Mouse (Mus musculus) myocyte (in vitro differentiated cells): ENCODE measurements at regions not wholly inside any gene's neighbourhood (a gene's known extent, or its start where the extent isn't known, plus 50 kb on each side); places are given as distances from the start of the nearest gene placed in this dataset.

ENCODE experiments used
- H3K27me3 ChIP-seq: one replicate; pipeline ENCODE4 v1.6.1; 2011; ENCODE audit not compliant: control insufficient read depth, insufficient read depth, insufficient read length
- H3K36me3 ChIP-seq: one replicate; pipeline ENCODE4 v1.6.1; 2011; ENCODE audit not compliant: control insufficient read depth, insufficient read depth
- H3K4me2 ChIP-seq: one replicate; pipeline ENCODE4 v1.6.1; 2011; ENCODE audit warnings: low read depth, control low read depth
- H3K4me3 ChIP-seq: one replicate; pipeline ENCODE4 v1.5.1; 2011; ENCODE audit warnings: mild to moderate bottlenecking, control low read depth, moderate library complexity
- H3K79me2 ChIP-seq: one replicate; pipeline ENCODE4 v1.6.1; 2011; ENCODE audit not compliant: control insufficient read depth, insufficient read depth
- H3ac ChIP-seq: one replicate; pipeline ENCODE4 v1.6.1; 2011; ENCODE audit not compliant: control insufficient read depth, insufficient read length
- CEBPB ChIP-seq: IDR thresholded peaks from 2 replicates; pipeline ENCODE4 v1.6.1; 2011; ENCODE audit warnings: mild to moderate bottlenecking, moderate library complexity; ENCODE audit not compliant: poor library complexity, insufficient read depth, severe bottlenecking
- E2F4 ChIP-seq: IDR thresholded peaks from one replicate; pipeline ENCODE4 v1.6.1; 2011; ENCODE audit warnings: mild to moderate bottlenecking, control low read depth, moderate library complexity; ENCODE audit not compliant: insufficient read depth
- MAX ChIP-seq: IDR thresholded peaks from one replicate; pipeline ENCODE4 v1.6.1; 2011; ENCODE audit warnings: low read depth, mild to moderate bottlenecking, control low read depth
- MYOD1 ChIP-seq, 3 experiments: IDR thresholded peaks; one replicate each; pipeline ENCODE4 v1.6.1; 2011; ENCODE audit warnings: control low read depth in 2 of 3, low read depth in 2 of 3, mild to moderate bottlenecking in 2 of 3, moderate library complexity in 1 of 3; ENCODE audit not compliant: insufficient read length in 2 of 3, control insufficient read depth in 1 of 3
- MYOG ChIP-seq, 3 experiments: IDR thresholded peaks; one replicate each; pipeline ENCODE4 v1.6.1; 2011; ENCODE audit warnings: control low read depth in 2 of 3, low read depth in 2 of 3, mild to moderate bottlenecking in 2 of 3; ENCODE audit not compliant: insufficient read length in 2 of 3, control insufficient read depth in 1 of 3, insufficient read depth in 1 of 3
- POLR2A ChIP-seq: IDR thresholded peaks from one replicate; pipeline ENCODE4 v1.6.1; 2011; ENCODE audit warnings: low read depth, mild to moderate bottlenecking, control low read depth, moderate library complexity; ENCODE audit not compliant: insufficient read length
- POLR2AphosphoS2 ChIP-seq: IDR thresholded peaks from one replicate; pipeline ENCODE4 v1.6.1; 2011; ENCODE audit warnings: low read depth, control low read depth; ENCODE audit not compliant: insufficient read length
- REST ChIP-seq: IDR thresholded peaks from one replicate; pipeline ENCODE4 v1.6.1; 2011; ENCODE audit warnings: mild to moderate bottlenecking, control low read depth, moderate library complexity; ENCODE audit not compliant: insufficient read depth, insufficient read length
- SRF ChIP-seq: IDR thresholded peaks from one replicate; pipeline ENCODE4 v1.6.1; 2011; ENCODE audit warnings: low read depth; ENCODE audit not compliant: control insufficient read depth, insufficient read length
- TCF12 ChIP-seq: IDR thresholded peaks from one replicate; pipeline ENCODE4 v1.6.1; 2011; ENCODE audit warnings: mild to moderate bottlenecking, control low read depth; ENCODE audit not compliant: poor library complexity, insufficient read depth, severe bottlenecking
- TCF3 ChIP-seq: IDR thresholded peaks from one replicate; pipeline ENCODE4 v1.6.1; 2011; ENCODE audit warnings: low read depth, control low read depth; ENCODE audit not compliant: insufficient read length
- USF1 ChIP-seq: IDR thresholded peaks from one replicate; pipeline ENCODE4 v1.6.1; 2011; ENCODE audit warnings: low read depth, mild to moderate bottlenecking, control low read depth, moderate library complexity

GRCm38 (mm10) chr1:33201571-33202189, 467.9 kb downstream of the Prim2 start:
- H3K27me3 ChIP-seq: no peaks in the 10 kb centered on the region
- no peak overlapping the region for H3K4me3 ChIP-seq
- TF ChIP-seq MYOG (IDR thresholded peaks at IDR 0.05; ENCODE audit: control insufficient read depth in 1 of 3, insufficient read depth in 1 of 3, insufficient read length in 2 of 3, low read depth in 2 of 3): no peak
- no peak for TF ChIP-seq TCF3
- TF ChIP-seq TCF12: no peak
- TF ChIP-seq REST: no peak
- no peak for TF ChIP-seq CEBPB
- no peak for TF ChIP-seq MYOD1 (IDR thresholded peaks at IDR 0.05; ENCODE audit: control insufficient read depth in 1 of 3, insufficient read length in 2 of 3, low read depth in 2 of 3)
- no peak for TF ChIP-seq POLR2AphosphoS2
- no peak for TF ChIP-seq POLR2A
- no peaks in the 10 kb centered on the region for H3K36me3 ChIP-seq
- H3K4me2 ChIP-seq: no peak overlapping the region
- H3K79me2 ChIP-seq: no peaks in the 10 kb centered on the region
- no peak overlapping the region for H3ac ChIP-seq

- Histone ChIP-seq H3ac (no peak overlapping the region), H3K79me2 (no peaks in the 10 kb centered on the region), H3K36me3 (no peaks in the 10 kb centered on the region), H3K4me2 (no peak overlapping the region), H3K27me3 (no peaks in the 10 kb centered on the region), H3K4me3 (no peak overlapping the region)
- no peak for TF ChIP-seq TCF12
- no peak for TF ChIP-seq SRF
- no peak for TF ChIP-seq MAX
- no peak for TF ChIP-seq POLR2A
- TF ChIP-seq E2F4: no peak
- no peak for TF ChIP-seq REST
- no peak for TF ChIP-seq CEBPB
- TF ChIP-seq USF1: no peak
- TF ChIP-seq MYOG (IDR thresholded peaks at IDR 0.05; ENCODE audit: control insufficient read depth in 1 of 3, insufficient read depth in 1 of 3, insufficient read length in 2 of 3, low read depth in 2 of 3): no peak
Observed at GRCm38 (mm10) chr1:33195114-33195513, 474.5 kb downstream of the Prim2 start.

- TF ChIP-seq MYOG (IDR thresholded peaks at IDR 0.05; ENCODE audit: control insufficient read depth in 1 of 3, insufficient read depth in 1 of 3, insufficient read length in 2 of 3, low read depth in 2 of 3) (no peak), REST (no peak), CEBPB (no peak), TCF3 (no peak), POLR2AphosphoS2 (no peak), E2F4 (no peak), POLR2A (no peak), SRF (no peak), MAX (no peak), USF1 (no peak), TCF12 (no peak), MYOD1 (IDR thresholded peaks at IDR 0.05; ENCODE audit: control insufficient read depth in 1 of 3, insufficient read length in 2 of 3, low read depth in 2 of 3) (no peak)
- H3K27me3 ChIP-seq: no peaks in the 10 kb centered on the region
- no peaks in the 10 kb centered on the region for H3K79me2 ChIP-seq
- no peak overlapping the region for H3ac ChIP-seq
- H3K36me3 ChIP-seq: no peaks in the 10 kb centered on the region
- no peak overlapping the region for H3K4me2 ChIP-seq
- no peak overlapping the region for H3K4me3 ChIP-seq
Observed at GRCm38 (mm10) chr1:33174646-33175435, 494.8 kb downstream of the Prim2 start.

- Histone ChIP-seq H3ac (no peak overlapping the region), H3K4me2 (no peak overlapping the region), H3K79me2 (no peaks in the 10 kb centered on the region), H3K36me3 (no peaks in the 10 kb centered on the region), H3K27me3 (no peaks in the 10 kb centered on the region), H3K4me3 (no peak overlapping the region)
- no peak for TF ChIP-seq MAX
- TF ChIP-seq REST: no peak
- no peak for TF ChIP-seq CEBPB
- no peak for TF ChIP-seq E2F4
- no peak for TF ChIP-seq POLR2A
- no peak for TF ChIP-seq SRF
- TF ChIP-seq USF1: no peak
- TF ChIP-seq TCF12: no peak
- TF ChIP-seq POLR2AphosphoS2: no peak
- TF ChIP-seq TCF3: no peak
- TF ChIP-seq MYOD1 (IDR thresholded peaks at IDR 0.05; ENCODE audit: control insufficient read depth in 1 of 3, insufficient read length in 2 of 3, low read depth in 2 of 3): no peak
- TF ChIP-seq MYOG (IDR thresholded peaks at IDR 0.05; ENCODE audit: control insufficient read depth in 1 of 3, insufficient read depth in 1 of 3, insufficient read length in 2 of 3, low read depth in 2 of 3): no peak
Observed at GRCm38 (mm10) chr1:33136991-33137390, 532.6 kb downstream of the Prim2 start.
